Mouse (Mus musculus) frontal cortex, postnatal 14 days (tissue): ENCODE results near the gene Gramd1b.

Experiments
- DNase-seq, 2 experiments: peaks; one replicate each; pipeline ENCODE4 v3.0.0; 2022; ENCODE audit warnings: low spot score in 2 of 2

The Gramd1b gene

DNA sequence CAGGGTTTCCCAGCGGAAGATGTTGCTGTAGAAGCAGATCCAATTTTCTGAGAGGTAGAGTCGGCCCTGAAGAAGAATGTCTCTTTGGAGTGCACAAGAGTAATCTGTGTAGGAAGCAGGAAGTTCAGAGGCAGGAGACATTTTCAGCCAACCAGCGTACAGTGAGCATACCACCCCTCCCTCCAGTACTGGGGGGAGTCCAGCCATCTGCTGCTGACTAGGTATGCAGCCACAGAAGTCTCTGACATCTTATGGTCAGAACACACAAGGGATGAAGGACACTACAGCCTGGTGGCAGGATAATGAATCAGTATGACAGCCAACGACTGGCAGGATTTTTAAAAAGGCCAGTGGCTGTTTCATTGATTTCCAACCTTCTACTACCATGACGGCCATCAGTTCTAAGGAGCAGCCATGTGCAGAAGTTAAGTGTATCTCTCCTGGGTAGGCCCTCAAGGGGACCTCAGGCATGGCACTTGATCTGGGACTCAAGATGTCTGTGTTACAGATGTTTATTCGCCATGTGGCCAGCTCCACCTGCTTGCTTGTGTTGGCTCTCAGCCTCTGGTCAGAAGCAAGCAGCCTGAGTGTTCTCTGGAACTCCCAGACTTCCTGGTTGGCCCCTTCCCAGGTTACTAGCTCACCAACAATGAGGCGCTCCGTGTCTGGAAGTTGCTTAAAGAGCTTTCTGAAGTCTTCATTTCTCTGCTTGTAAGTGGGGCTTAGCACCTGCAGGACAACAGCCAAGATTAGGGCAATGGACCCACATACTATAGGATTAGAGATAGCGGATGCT lies 214.1 kb downstream of the Gramd1b start:
- DNase-seq = no peak

DNA sequence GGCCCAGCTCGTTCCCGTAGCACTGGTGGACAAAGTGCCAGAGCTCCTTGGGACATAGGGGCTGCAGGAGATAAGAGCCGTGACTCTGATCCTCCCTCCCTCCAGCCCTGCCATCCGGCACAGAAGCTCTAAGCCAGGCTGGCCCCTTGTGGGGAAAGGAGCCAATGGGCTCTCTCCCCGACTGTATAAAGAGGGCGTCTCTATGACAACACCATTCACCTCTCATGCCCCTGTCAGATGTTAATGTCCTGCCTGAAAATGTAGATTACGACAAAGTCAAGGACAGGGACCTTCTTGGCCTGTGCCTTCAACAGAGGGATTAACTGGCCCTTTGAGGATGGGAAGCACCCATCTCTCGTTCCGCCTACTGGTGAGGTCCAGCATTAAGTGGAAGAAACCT lies 219.4 kb downstream of the Gramd1b start:
- DNase-seq = no peak

DNA sequence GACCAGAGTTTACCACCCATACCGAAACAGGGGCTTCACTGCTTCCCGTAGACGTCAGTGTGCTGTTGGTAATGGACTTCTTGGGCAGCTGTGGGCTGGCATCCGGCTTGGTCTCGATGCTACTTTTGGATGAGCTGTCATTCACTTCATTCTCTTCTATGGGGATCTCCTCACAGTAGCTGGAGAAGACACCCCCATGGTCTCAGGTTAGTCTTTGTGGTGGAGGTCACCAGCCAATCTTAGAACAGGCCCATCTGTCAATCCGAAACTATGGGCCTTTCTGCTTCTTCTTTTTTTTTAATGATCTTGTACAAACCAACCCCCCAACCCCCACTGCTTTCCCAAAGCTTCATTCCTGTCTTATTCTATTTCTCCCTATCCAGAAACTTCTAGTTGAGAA lies 221.3 kb downstream of the Gramd1b start:
- DNase-seq = no peak

DNA sequence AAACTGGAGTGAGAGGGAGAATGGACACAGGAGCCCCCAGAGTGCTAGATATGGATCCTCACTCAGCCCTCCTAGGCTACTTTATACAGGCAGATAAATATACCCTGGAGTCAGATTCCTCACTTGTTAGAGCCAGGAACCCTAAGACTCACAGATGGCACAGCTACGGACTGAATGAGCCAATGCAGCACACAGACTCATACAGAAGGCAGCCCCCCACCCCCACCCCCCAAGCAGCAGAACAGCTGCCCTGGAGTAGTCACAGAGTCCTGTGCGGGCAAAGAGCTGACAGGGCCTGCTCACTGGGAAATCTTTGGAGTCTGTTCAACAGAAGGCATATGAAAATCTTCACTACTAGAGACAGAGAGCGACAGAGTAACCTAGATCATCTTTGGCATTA lies 223.9 kb downstream of the Gramd1b start:
- DNase-seq = no peak

DNA sequence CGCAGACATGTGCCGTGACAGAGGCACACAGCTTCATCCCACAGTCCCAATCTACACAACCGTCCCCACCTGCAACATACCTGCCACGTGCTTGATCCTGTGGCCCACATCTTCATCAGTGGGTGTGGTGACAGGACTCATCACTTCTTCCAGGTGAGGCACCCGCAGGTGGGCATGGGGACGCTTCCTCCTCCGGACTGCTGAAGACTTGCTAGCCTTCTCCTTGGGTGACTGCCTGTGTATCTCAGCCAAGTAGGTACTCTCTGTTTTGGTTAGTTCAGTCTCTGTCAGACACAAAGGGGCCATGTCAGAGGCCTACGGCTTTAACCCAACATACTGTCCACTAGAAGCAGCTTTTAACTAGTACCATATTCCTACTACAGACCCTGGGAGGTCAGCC lies 226.9 kb downstream of the Gramd1b start:
- DNase-seq = no peak

DNA sequence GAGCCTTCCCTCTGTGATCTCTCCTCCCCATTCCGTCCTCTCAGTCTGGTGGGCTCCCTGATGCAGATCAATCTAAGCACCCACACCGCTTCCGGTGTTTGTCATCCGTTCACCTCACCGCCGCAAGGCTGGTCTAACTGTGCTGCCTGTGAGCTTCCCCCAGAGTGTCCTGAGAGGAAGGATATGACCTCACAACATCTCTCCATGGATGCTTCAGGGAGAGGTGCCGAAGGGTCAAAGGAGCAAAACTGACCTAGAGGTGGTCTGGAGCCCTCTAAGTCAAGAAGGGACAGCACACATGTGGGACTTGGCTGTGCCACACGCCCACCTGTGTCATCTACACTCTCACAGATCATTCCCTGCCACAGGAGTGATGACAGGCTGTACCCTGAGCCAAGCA lies 228.8 kb downstream of the Gramd1b start:
- DNase-seq = no peak

DNA sequence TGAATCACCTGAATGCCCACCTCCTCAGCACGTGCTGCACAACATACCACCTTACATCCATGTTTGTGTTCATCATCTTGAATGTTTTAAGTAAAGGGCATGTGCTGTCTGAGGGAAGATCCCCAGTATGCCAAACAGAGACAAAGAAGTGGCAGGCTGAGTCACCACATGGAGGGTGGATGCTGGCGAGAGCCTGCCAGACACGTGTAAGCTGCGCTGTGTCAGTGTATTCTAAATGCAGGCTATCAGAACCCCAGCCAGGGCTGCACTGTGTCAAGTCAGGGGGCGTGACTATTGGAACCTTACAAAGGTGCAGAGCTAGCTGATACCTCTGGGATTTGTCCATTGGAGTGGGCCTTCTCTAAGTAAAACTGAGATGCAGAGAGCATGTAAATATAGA lies 229.7 kb downstream of the Gramd1b start:
- no peak for DNase-seq

DNA sequence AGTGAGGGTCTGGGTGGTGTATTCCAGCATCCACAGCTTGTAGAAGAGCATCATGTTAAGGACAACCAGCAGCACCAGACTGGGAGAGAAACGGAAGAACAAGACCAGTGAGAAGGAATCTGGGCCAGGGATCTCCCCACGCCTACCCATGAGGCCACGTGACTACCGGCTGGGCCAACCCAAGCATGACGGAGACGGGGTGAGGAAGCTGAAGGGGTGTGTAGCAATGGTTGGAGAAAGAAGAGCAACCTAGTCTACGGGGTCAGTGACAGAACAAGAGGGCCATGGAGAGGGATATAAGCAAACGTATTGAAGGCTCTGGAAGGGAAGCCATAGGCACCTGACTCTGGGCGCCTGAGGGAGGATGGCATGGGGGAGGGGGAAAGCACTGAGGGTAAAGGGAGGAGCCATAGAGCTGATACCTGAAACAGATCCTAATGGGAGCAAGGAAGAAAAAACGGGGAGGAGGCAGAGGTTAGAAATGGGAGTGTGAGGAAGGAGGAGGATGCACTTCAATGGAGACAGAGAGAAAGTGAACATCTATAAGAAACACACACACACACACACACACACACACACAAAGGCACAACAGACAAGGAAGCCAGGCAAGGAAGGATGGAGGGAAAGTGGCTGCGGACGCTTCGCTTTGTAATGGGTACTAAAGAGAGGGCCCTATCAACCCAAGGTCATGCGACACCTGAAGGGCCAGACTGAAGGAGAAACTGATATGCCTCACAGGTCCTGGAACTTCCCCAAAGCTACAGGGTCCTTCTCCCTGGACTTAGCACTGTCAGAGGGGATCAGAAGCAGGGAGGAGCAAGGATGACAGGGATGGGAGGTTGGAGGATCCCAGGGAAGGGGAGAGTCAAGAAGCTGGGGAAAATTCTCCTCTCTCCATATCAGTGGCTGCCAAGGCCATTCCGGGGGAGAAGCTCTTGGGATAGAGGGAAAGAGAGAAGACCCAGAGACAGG lies 230.9 kb downstream of the Gramd1b start:
- DNase-seq = no peak

DNA sequence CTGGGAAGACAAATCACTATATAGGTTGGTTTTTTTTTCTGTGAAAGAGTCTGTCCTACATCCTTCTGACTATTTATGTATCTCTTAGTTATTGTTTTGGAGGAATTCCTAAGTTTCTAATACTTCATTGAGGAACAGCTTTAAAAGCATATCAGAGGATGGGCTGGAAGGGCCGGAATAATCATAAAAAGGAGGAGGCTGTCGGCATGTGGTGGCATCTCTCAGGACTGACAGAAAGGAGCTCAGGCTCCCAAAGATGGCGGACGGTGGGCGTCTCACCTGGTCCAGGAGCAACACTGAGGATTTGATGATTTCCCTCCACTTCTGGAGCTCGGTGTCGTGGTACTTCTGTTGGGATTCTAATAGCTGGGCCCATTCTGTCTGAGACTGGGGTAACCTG lies 231.9 kb downstream of the Gramd1b start:
- no peak for DNase-seq

DNA sequence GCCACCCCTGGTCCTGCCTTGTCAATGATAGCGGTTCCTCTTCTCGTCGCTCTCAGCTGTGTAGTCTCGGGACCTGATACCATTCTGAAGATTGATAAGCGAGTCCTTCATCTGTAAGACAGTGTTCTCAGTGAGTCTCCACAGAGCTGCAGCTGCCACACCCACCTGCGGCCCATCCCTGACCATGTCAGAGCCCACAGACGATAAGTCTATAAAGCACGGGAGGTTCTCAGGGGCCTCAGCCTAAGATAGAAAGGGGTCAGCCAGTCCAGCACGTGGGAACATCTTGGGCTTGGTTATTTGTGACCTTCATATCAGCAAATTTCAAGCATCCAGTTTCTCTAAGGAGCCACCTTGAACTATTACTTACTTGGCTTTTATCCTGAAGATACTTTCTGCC lies 233.2 kb downstream of the Gramd1b start:
- no peak for DNase-seq

DNA sequence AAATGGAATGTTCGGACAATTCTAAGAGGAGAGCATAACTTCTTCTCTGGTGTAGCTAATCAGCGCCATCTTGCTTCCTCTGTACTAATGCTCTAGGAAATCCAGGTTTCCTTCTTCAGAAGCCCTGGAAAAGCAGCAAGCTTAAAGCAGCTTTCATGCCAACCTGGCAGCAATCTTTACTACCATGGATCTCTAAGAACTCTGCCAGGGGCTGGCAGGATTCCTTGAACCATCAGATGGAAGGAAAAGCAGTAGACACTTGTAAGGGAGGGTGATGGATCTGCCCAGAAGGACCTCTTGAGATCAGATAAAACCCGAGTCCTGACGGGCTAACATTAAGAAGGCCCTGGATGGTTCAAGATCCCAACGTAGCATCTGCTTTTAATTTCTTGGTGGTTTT lies 234.9 kb downstream of the Gramd1b start:
- no peak for DNase-seq

DNA sequence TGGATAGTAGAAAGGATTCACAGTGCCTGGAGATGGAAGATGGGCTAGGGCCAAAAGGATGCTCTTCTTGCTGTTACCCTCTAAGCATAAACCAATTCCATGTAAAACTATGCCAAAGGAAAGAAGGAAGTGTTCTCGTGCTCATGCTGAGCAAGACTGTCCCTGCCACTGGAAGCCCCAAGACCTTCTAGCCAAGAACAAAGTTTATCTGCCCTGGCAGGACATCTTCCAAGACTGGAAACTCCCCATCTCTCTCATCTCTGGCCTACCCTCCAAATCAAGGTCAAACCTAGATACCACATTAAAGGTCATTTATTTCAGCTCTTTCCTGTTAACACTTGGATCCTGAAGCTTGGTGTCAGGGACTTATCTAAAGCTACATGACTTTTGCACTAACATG lies 236.3 kb downstream of the Gramd1b start:
- DNase-seq = no peak

DNA sequence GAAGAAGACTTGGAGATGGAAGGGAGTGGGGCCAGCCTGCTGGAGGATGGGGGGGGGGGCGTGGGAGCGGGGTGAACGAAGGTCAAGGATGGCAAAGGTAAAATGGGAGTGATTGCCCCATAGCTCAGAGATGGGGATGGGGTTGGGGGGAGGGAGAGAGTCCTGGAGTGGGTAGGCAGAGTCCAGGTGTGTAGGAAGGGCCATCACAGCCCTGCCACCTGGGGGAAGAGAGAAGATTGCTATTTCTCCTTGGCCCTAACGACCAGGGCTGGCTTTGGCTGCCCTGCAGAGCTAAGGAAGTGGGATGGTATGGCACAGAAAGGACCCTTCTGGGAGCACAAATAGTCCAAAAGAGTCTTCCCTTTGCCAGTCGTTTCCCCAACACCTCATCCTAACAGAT lies 237.0 kb downstream of the Gramd1b start:
- no peak for DNase-seq

DNA sequence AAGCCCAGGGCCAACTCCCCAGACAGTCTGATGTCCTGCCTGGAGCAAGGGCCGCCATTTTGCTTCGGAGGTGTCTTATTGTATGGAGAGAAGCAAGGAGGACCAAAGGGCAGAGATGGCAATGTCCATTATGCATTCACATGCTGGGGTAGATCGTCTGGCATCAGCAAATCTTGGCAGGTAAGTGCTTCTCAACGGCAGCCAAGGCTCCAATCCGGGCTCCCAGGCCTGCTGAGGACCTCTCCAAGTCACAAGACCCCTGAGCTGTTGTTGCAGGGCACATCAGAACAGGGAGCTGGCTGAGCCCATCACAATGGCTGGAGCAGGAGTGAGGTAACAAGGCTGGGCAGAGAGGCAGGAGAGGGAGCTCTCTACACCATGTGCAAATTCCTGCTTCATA lies 237.4 kb downstream of the Gramd1b start:
- no peak for DNase-seq

DNA sequence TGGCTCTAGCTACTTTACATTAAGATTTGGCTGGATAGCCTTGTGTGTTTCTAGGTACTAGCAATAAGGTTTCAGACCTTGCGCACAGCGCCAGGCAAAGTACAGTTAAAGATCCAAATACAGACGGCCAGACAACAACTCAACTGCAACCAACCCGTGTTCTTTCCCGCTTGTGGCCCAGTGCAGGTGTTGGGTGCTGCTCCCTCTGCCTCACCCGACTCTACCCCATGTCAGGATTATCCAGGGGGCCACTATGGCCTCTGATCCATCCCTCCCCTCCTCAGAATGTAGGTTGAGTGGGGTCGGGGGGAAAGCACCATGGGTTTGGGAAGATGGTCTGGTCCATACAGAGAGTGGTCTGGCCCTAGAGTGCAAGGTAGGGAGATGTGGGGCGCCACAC lies 237.9 kb downstream of the Gramd1b start:
- DNase-seq = no peak

DNA sequence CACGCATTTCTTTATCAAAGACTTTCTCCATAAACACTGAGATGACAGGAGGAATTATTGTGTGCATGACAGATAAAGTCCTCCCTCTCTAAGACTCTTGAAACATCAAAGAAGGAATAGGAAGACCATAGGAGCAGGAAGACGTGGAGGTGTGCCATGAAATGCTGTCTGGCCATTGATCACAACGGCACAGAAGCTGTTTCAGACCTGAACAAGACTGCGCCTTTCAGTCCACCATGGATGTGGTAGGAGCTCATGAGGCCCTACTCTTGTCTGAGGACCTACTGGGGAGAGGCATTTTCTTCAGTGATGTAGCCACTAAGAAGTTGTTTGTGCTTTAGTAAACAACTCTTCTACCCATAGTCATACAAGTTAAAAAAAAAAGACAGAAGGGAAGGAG lies 238.7 kb downstream of the Gramd1b start:
- no peak for DNase-seq

DNA sequence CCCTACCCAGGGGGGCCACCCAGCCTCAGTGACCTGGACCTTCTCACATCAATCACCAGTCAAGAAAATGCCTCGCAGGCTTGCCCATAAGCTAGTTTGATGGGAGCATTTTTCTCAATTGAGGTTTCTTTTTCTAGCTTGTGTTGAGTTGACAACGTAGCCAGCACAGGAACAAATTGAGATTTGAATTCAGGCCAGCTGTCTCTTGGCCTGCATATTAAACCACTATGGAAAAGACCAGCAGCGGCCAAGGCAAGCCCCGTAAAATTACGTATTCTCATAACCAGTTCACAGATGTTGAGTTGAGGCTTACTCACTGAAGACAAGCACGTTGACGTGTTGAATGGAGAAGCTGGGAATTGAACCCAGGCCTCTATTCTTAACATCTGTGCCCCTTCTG lies 248.2 kb downstream of the Gramd1b start:
- DNase-seq = no peak

DNA sequence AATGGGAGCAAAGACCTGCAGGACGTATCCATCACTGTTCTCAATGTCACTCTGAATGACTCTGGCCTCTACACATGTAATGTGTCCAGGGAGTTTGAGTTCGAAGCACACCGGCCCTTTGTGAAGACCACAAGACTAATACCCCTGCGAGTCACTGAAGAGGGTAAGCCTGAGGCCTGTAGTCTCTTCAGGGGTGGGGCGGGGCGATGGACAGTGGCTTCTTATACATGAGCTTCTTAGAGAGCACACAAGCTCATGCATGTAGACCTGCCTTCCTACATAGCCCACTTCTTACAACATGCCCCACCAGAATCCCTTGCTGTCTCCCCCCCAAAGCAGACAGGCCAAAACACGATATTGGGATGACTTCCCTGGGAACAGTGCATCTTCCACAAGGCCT lies 251.7 kb downstream of the Gramd1b start:
- no peak for DNase-seq

DNA sequence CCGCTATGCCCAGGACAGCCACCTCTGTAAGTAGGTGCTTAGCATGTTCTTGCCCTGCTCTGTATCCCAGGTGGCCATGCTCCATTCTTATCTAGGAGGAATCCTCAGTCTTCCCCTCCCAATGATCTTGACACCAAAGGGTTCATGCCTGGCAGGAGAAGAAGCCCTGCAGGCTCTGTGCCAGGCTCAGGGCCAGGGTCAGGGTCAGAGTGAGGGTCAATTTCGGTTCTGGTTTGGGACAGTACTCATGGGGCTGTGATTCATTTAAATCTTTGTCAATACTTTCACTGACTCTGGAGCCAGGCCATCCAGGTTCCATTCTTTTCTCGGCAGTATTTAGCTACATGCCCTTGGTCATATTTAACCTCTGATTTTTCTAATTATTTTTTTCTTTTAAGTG lies 253.5 kb downstream of the Gramd1b start:
- no peak for DNase-seq

DNA sequence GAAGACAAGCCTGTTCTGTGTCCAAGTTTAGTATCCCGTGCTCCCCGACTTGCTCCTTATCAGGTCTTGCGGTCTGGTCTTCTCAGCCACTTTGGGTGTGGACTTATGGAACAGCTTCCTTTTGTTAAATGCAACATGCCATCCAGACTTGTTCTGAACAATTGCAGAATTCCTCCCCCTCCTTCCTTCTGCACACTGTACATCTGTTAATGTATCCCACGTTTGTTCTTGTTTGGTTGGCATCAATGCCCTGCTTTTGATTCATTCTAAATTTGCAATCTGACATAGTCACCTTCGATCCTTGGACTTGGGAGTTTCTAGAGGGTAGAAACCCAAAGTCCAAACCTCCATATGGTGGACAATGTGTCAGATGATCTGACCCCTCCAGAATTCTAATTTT lies 255.3 kb downstream of the Gramd1b start:
- DNase-seq = no peak

DNA sequence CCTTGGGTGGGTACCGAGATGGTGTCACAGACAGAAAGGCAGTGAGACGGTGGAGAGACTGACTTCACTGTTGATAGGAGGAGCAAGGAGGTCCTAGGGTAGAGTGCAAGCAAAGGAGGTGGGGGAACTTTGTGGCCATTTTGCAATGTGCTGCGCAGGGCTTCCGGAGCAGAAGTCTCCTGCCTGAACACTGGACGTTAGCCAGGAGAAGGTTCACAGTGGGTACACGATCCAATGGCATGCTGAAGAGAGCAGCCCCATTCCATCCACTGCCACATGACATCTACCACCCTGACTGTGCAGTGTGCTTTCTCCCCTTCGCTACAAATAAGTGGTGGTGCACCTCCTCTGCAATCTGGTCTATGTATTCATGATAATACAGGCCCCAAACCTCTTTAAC lies 258.4 kb downstream of the Gramd1b start:
- DNase-seq = no peak

DNA sequence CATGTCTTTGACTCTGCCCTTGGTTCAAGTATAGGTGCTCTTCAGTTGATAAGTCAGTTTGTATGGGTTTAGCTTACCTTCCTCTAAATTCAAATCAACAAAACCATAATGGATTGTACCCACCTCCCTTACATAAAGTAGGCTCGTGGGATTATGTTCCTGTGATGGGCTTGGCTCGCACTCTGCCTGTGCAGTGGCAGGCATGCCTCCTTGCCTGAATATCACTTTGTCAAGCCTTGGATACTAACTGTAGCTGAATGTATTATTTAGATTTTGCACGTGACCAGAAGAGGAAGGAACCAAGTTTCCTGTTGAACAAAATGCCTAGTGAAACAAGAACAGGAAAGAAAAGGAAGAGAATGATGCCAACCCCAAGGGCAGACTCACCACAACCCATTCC lies 260.1 kb downstream of the Gramd1b start:
- no peak for DNase-seq

DNA sequence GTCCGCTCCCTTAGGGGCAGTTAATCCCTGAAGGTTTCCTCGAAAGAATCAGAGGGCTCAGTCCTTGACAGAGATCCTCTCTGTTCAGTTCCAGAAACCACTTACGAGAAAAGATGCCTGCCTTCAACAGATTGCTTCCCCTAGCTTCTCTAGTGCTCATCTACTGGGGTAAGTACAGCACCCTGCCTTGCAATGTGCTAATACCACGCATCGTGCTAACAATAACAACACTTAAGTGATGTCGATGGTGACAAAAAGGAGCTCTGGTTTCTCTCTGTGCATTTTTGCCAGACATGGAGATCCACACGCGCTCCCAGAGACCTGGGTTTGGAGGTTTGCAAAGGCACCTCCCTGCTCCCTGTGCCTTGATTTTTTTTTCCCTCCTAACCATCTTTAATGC lies 261.3 kb downstream of the Gramd1b start:
- DNase-seq = no peak
